Mouse (Mus musculus) C2C12 (cell line): Measurements from ENCODE around the gene Grxcr1. TPM values are rescaled to one million over a fixed set of nuclear protein-coding genes. Genes with fewer than 3 reads are reported as not detected.

Experiments used
- H3K27me3 ChIP-seq: one replicate; pipeline ENCODE4 v1.6.1; 2011; ENCODE audit not compliant: control insufficient read depth, insufficient read depth, insufficient read length
- H3K36me3 ChIP-seq: one replicate; pipeline ENCODE4 v1.6.1; 2011; ENCODE audit not compliant: control insufficient read depth, insufficient read depth
- H3K4me3 ChIP-seq: one replicate; pipeline ENCODE4 v1.5.1; 2011; ENCODE audit warnings: mild to moderate bottlenecking, control low read depth; ENCODE audit not compliant: poor library complexity, insufficient read depth, severe bottlenecking
- H3K79me2 ChIP-seq: one replicate; pipeline ENCODE4 v1.6.1; 2011; ENCODE audit not compliant: control insufficient read depth, insufficient read depth
- H3K79me3 ChIP-seq: one replicate; pipeline ENCODE4 v1.6.1; 2011; ENCODE audit warnings: low read depth, control low read depth
- H3ac ChIP-seq: one replicate; pipeline ENCODE3; 2011; ENCODE audit warnings: low read depth; ENCODE audit not compliant: control insufficient read depth, insufficient read length
- CEBPB ChIP-seq: IDR thresholded peaks from one replicate; pipeline ENCODE4 v1.6.1; 2011; ENCODE audit warnings: low read depth, mild to moderate bottlenecking, control low read depth, moderate library complexity
- CTCF ChIP-seq: IDR thresholded peaks from one replicate; pipeline ENCODE4 v1.5.1; 2011; ENCODE audit not compliant: control insufficient read depth, insufficient read depth, insufficient read length
- FOSL1 ChIP-seq: IDR thresholded peaks from one replicate; pipeline ENCODE4 v1.8.0; 2011; ENCODE audit warnings: mild to moderate bottlenecking, low read length; ENCODE audit not compliant: poor library complexity, insufficient read depth, severe bottlenecking
- MAX ChIP-seq: IDR thresholded peaks from one replicate; pipeline ENCODE4 v1.6.1; 2011; ENCODE audit warnings: mild to moderate bottlenecking, control low read depth
- MYOD1 ChIP-seq: IDR thresholded peaks from one replicate; pipeline ENCODE4 v1.6.1; 2011; ENCODE audit warnings: low read depth; ENCODE audit not compliant: control insufficient read depth, insufficient read length
- MYOG ChIP-seq: IDR thresholded peaks from one replicate; pipeline ENCODE4 v1.6.1; 2011; ENCODE audit not compliant: control insufficient read depth, insufficient read length; ENCODE audit errors: extremely low read depth
- USF1 ChIP-seq: IDR thresholded peaks from one replicate; pipeline ENCODE4 v1.6.1; 2011; ENCODE audit warnings: low read depth, mild to moderate bottlenecking, control low read depth, moderate library complexity
- polyA plus RNA-seq: library from polyadenylated mRNA; unstranded; fragments of >200 nt; fragmentation: generic; extraction: Trizol; gene quantifications from one replicate; pipeline ENCODE4 v1.2.1, GENCODE M21; 2012; ENCODE audit warnings: missing spikeins

Grxcr1 gene
- polyA plus RNA-seq, 1 experiment = not detected

DNA sequence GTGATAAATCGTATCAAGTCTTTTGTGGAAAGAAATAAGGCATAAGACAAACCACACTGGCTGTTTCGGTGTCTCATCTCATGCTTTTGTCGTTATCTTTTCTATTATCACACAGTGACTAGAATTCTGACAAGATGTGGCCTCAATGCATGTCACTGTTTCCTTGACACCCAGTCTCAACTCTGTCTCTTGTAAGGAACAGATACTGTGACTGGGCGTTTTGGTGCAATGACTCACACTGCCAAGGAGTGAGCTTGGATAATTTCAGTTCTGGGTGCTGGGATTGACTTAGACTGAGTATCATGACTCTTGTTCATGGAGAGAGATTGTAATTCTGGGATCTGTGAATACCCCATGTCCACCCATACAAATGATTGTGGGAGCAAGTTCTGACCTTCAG is 24.6 kb upstream of the Grxcr1 start:
- Histone ChIP-seq H3ac (no peak overlapping the region), H3K4me3 (no peak overlapping the region), H3K79me2 (no peaks in the 10 kb centered on the region), H3K36me3 (no peaks in the 10 kb centered on the region), H3K79me3 (no peaks in the 10 kb centered on the region), H3K27me3 (no peaks in the 10 kb centered on the region)
- no peak for TF ChIP-seq CTCF
- no peak for TF ChIP-seq USF1
- no peak for TF ChIP-seq MYOG
- TF ChIP-seq MAX = no peak
- no peak for TF ChIP-seq CEBPB
- TF ChIP-seq FOSL1 = no peak
- no peak for TF ChIP-seq MYOD1

- Histone ChIP-seq H3K4me3 (no peak overlapping the region), H3ac (no peak overlapping the region), H3K79me2 (no peaks in the 10 kb centered on the region), H3K79me3 (no peaks in the 10 kb centered on the region), H3K36me3 (no peaks in the 10 kb centered on the region), H3K27me3 (no peaks in the 10 kb centered on the region)
- TF ChIP-seq MAX (no peak), CEBPB (no peak), MYOG (no peak), USF1 (no peak), CTCF (no peak), FOSL1 (no peak), MYOD1 (no peak)
Measured at GRCm38 (mm10) chr5:68011569-68011968, 20.1 kb upstream of the Grxcr1 start.

- Histone ChIP-seq H3K79me3 (no peaks in the 10 kb centered on the region), H3K4me3 (no peak overlapping the region), H3K27me3 (no peaks in the 10 kb centered on the region), H3ac (no peak overlapping the region), H3K36me3 (no peaks in the 10 kb centered on the region), H3K79me2 (no peaks in the 10 kb centered on the region)
- TF ChIP-seq MAX (no peak), MYOG (no peak), CTCF (no peak), USF1 (no peak), CEBPB (no peak), FOSL1 (no peak), MYOD1 (no peak)
Measured at GRCm38 (mm10) chr5:68012618-68013017, 19.0 kb upstream of the Grxcr1 start.

- no peak for TF ChIP-seq CEBPB
- TF ChIP-seq CTCF = no peak
- TF ChIP-seq USF1 = no peak
- no peak for TF ChIP-seq MYOG
- TF ChIP-seq FOSL1 = no peak
- no peak for TF ChIP-seq MAX
- TF ChIP-seq MYOD1 = no peak
- Histone ChIP-seq H3K36me3 (no peaks in the 10 kb centered on the region), H3K4me3 (no peak overlapping the region), H3K79me3 (no peaks in the 10 kb centered on the region), H3K27me3 (no peaks in the 10 kb centered on the region), H3K79me2 (no peaks in the 10 kb centered on the region), H3ac (no peak overlapping the region)
Measured at GRCm38 (mm10) chr5:68020870-68021269, 10.8 kb upstream of the Grxcr1 start.

GRCm38 (mm10) chr5:68026658-68027422 is 4.8 kb upstream of the Grxcr1 start:
- Histone ChIP-seq H3K27me3 (no peaks in the 10 kb centered on the region), H3K79me2 (no peaks in the 10 kb centered on the region), H3K4me3 (no peak overlapping the region), H3K79me3 (no peaks in the 10 kb centered on the region), H3ac (no peak overlapping the region), H3K36me3 (no peaks in the 10 kb centered on the region)
- no peak for TF ChIP-seq CTCF
- TF ChIP-seq USF1 = no peak
- TF ChIP-seq MAX = no peak
- TF ChIP-seq MYOG = no peak
- TF ChIP-seq MYOD1 = no peak
- TF ChIP-seq CEBPB = no peak

- Histone ChIP-seq H3K27me3 (no peaks in the 10 kb centered on the region), H3K79me3 (no peaks in the 10 kb centered on the region), H3K36me3 (no peaks in the 10 kb centered on the region), H3K79me2 (no peaks in the 10 kb centered on the region), H3ac (no peak overlapping the region), H3K4me3 (no peak overlapping the region)
- TF ChIP-seq MYOG (no peak), CEBPB (no peak), FOSL1 (no peak), USF1 (no peak), MAX (no peak), CTCF (no peak), MYOD1 (no peak)
Measured at GRCm38 (mm10) chr5:68027474-68027873, 4.2 kb upstream of the Grxcr1 start.
